Mouse (Mus musculus) myocyte (in vitro differentiated cells): Measurements from ENCODE around the gene Pafah1b1.
A peak's percentile ranks its signal among the peaks of the same experiment; 100 is the strongest.

Experiments
- CEBPB ChIP-seq: IDR thresholded peaks from 2 replicates; pipeline ENCODE4 v1.6.1; 2011; ENCODE audit warnings: mild to moderate bottlenecking, moderate library complexity; ENCODE audit not compliant: poor library complexity, insufficient read depth, severe bottlenecking
- E2F4 ChIP-seq: IDR thresholded peaks from one replicate; pipeline ENCODE4 v1.6.1; 2011; ENCODE audit warnings: mild to moderate bottlenecking, control low read depth, moderate library complexity; ENCODE audit not compliant: insufficient read depth
- MAX ChIP-seq: IDR thresholded peaks from one replicate; pipeline ENCODE4 v1.6.1; 2011; ENCODE audit warnings: low read depth, mild to moderate bottlenecking, control low read depth
- MYOD1 ChIP-seq, 3 experiments: IDR thresholded peaks; one replicate each; pipeline ENCODE4 v1.6.1; 2011; ENCODE audit warnings: control low read depth in 2 of 3, low read depth in 2 of 3, mild to moderate bottlenecking in 2 of 3, moderate library complexity in 1 of 3; ENCODE audit not compliant: insufficient read length in 2 of 3, control insufficient read depth in 1 of 3
- MYOG ChIP-seq, 3 experiments: IDR thresholded peaks; one replicate each; pipeline ENCODE4 v1.6.1; 2011; ENCODE audit warnings: control low read depth in 2 of 3, low read depth in 2 of 3, mild to moderate bottlenecking in 2 of 3; ENCODE audit not compliant: insufficient read length in 2 of 3, control insufficient read depth in 1 of 3, insufficient read depth in 1 of 3
- POLR2A ChIP-seq: IDR thresholded peaks from one replicate; pipeline ENCODE4 v1.6.1; 2011; ENCODE audit warnings: low read depth, mild to moderate bottlenecking, control low read depth, moderate library complexity; ENCODE audit not compliant: insufficient read length
- POLR2AphosphoS2 ChIP-seq: IDR thresholded peaks from one replicate; pipeline ENCODE4 v1.6.1; 2011; ENCODE audit warnings: low read depth, control low read depth; ENCODE audit not compliant: insufficient read length
- REST ChIP-seq: IDR thresholded peaks from one replicate; pipeline ENCODE4 v1.6.1; 2011; ENCODE audit warnings: mild to moderate bottlenecking, control low read depth, moderate library complexity; ENCODE audit not compliant: insufficient read depth, insufficient read length
- TCF12 ChIP-seq: IDR thresholded peaks from one replicate; pipeline ENCODE4 v1.6.1; 2011; ENCODE audit warnings: mild to moderate bottlenecking, control low read depth; ENCODE audit not compliant: poor library complexity, insufficient read depth, severe bottlenecking
- TCF3 ChIP-seq: IDR thresholded peaks from one replicate; pipeline ENCODE4 v1.6.1; 2011; ENCODE audit warnings: low read depth, control low read depth; ENCODE audit not compliant: insufficient read length
- USF1 ChIP-seq: IDR thresholded peaks from one replicate; pipeline ENCODE4 v1.6.1; 2011; ENCODE audit warnings: low read depth, mild to moderate bottlenecking, control low read depth, moderate library complexity

DNA sequence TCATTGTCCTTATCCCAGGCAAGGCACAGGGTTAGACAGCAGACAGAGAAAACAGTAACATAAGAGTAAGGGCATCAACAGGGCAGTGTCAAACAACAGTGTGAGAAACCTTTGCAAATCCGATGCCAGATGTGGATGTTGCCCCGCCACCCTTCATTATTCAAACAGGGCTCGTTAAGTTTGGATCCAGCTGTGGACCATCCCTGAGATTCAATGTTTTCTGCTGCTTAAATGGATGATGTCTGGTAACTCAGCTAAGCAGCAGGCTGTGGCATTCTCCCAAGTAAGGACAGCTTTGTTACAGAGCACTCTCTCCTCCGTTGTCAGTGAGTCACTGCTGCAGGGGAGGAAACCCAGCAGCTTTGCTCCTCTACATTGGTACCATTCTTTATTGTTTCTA is 49.3 kb downstream of the Pafah1b1 start:
- TF ChIP-seq REST, result no peak
- TF ChIP-seq TCF3, result no peak
- no peak for TF ChIP-seq POLR2A
- TF ChIP-seq USF1, result no peak
- TF ChIP-seq E2F4, result no peak
- TF ChIP-seq TCF12, result no peak
- TF ChIP-seq MAX, result no peak
- peak; percentile 24 for TF ChIP-seq POLR2AphosphoS2
- no peak for TF ChIP-seq CEBPB
- TF ChIP-seq MYOD1 (IDR thresholded peaks at IDR 0.05; ENCODE audit: control insufficient read depth in 1 of 3, insufficient read length in 2 of 3, low read depth in 2 of 3), result no peak
- no peak for TF ChIP-seq MYOG (IDR thresholded peaks at IDR 0.05; ENCODE audit: control insufficient read depth in 1 of 3, insufficient read depth in 1 of 3, insufficient read length in 2 of 3, low read depth in 2 of 3)
